In genomic region chr4:95083191-95083729, GRCm38 (mm10) we compare ENCODE assay signal across 10 mouse cellular contexts. TPM values are rescaled to one million over a fixed set of nuclear protein-coding genes. Genes with fewer than 3 reads are reported as not detected.
DNase-seq lines count a peak whose midpoint lies in the region; ATAC-seq lines count a peak whose summit lies in the region.
"Had no signal": no experiment of that assay in that cellular context is flagged by ENCODE, and none has a peak within 500 bp of the region (broad histone marks: within the 10 kb centered on the region; RNA-seq: fewer than 3 reads in every experiment).

No protein-coding gene starts in this region.

- H3K27me3 ChIP-seq in heart, embryonic 12.5 days (replicated peaks): no peaks in the 10 kb centered on the region
- no peaks in the 10 kb centered on the region for H3K27me3 ChIP-seq in limb, embryonic 12.5 days
- H3K27me3 ChIP-seq in limb, embryonic 10.5 days (ENCODE audit: low read depth, poor library complexity, severe bottlenecking): no peaks in the 10 kb centered on the region
- H3K27me3 ChIP-seq in forebrain, embryonic 13.5 days: peaks cover 4% of the 10 kb centered on the region
- H3K27me3 ChIP-seq: liver, embryonic 15.5 days had no signal

- no peaks in the 10 kb centered on the region for H3K36me3 ChIP-seq in heart, embryonic 12.5 days
- no peaks in the 10 kb centered on the region for H3K36me3 ChIP-seq in limb, embryonic 12.5 days
- H3K36me3 ChIP-seq in limb, embryonic 10.5 days: no peaks in the 10 kb centered on the region
- no peaks in the 10 kb centered on the region for H3K36me3 ChIP-seq in forebrain, embryonic 13.5 days (ENCODE audit: poor library complexity, severe bottlenecking)
- no peaks in the 10 kb centered on the region for H3K36me3 ChIP-seq in macrophage (ENCODE audit: inconsistent target)
- H3K36me3 ChIP-seq: liver, embryonic 15.5 days had no signal

- H3K4me3 ChIP-seq in heart, embryonic 12.5 days: no peak overlapping the region
- no peak overlapping the region for H3K4me3 ChIP-seq in limb, embryonic 12.5 days (replicated peaks)
- no peak overlapping the region for H3K4me3 ChIP-seq in limb, embryonic 10.5 days
- H3K4me3 ChIP-seq in forebrain, embryonic 13.5 days: no peak overlapping the region
- no peak overlapping the region for H3K4me3 ChIP-seq in macrophage (ENCODE audit: inconsistent target)
- H3K4me3 ChIP-seq: liver, embryonic 15.5 days had no signal

- no peak overlapping the region for H3K9ac ChIP-seq in heart, embryonic 12.5 days
- H3K9ac ChIP-seq in limb, embryonic 12.5 days (replicated peaks): no peak overlapping the region
- H3K9ac ChIP-seq in forebrain, embryonic 13.5 days: no peak overlapping the region
- H3K9ac ChIP-seq: liver, embryonic 15.5 days had no signal

- DNase-seq in heart, postnatal 14 days: no peak
- DNase-seq in limb, embryonic 10.5 days (ENCODE audit: low spot score): no peak
- DNase-seq in thymus, postnatal 36 days: no peak
- DNase-seq in urinary bladder, postnatal 14 days (ENCODE audit: low spot score): no peak

- no peaks in the 10 kb centered on the region for H3K9me3 ChIP-seq in heart, embryonic 12.5 days (replicated peaks)
- no peaks in the 10 kb centered on the region for H3K9me3 ChIP-seq in limb, embryonic 12.5 days
- H3K9me3 ChIP-seq in limb, embryonic 10.5 days (replicated peaks): no peaks in the 10 kb centered on the region
- no peaks in the 10 kb centered on the region for H3K9me3 ChIP-seq in forebrain, embryonic 13.5 days (replicated peaks)
- H3K9me3 ChIP-seq: liver, embryonic 15.5 days had no signal

- peak overlapping the region; percentile 48; the same call in 1 of the 2 replicates for H3K27ac ChIP-seq in heart, embryonic 12.5 days (ENCODE audit: poor library complexity, severe bottlenecking)
- peak overlapping the region; percentile 18; the same call in 1 of the 2 replicates for H3K27ac ChIP-seq in limb, embryonic 12.5 days
- no peak overlapping the region for H3K27ac ChIP-seq in limb, embryonic 10.5 days
- peak overlapping the region; percentile 41; the same call in 1 of the 2 replicates for H3K27ac ChIP-seq in forebrain, embryonic 13.5 days
- H3K27ac ChIP-seq in macrophage: peak overlapping the region; percentile 49; the same call in 1 of the 2 replicates
- H3K27ac ChIP-seq: liver, embryonic 15.5 days had no signal

- no peak overlapping the region for H3K4me2 ChIP-seq in heart, embryonic 12.5 days
- H3K4me2 ChIP-seq in limb, embryonic 12.5 days: no peak overlapping the region
- H3K4me2 ChIP-seq in forebrain, embryonic 13.5 days: no peak overlapping the region
- H3K4me2 ChIP-seq: heart, embryonic 11.5 days; liver, embryonic 15.5 days had no signal

- WGBS in heart, embryonic 12.5 days: 85% methylated on average over 5 of the region's 5 CpGs
- WGBS in limb, embryonic 12.5 days: 82% methylated on average over 5 of the region's 5 CpGs
- 89% methylated on average over 5 of the region's 5 CpGs for WGBS in limb, embryonic 10.5 days
- 33% methylated on average over 5 of the region's 5 CpGs for WGBS in forebrain, embryonic 13.5 days
- WGBS in macrophage (ENCODE audit: missing documents): 92% methylated on average over 5 of the region's 5 CpGs

- no peak for ATAC-seq in heart, embryonic 12.5 days (ENCODE audit: insufficient number of reproducible peaks, low FRiP score)
- no peak for ATAC-seq in limb, embryonic 12.5 days (ENCODE audit: insufficient number of reproducible peaks, insufficient read depth, low FRiP score, low TSS enrichment, low read depth)
- peak; percentile 62; the same call in 1 of the 2 replicates for ATAC-seq in forebrain, embryonic 13.5 days

- peaks cover 26% of the 10 kb centered on the region for H3K4me1 ChIP-seq in heart, embryonic 12.5 days (replicated peaks)
- H3K4me1 ChIP-seq in limb, embryonic 12.5 days (replicated peaks): peaks cover 21% of the 10 kb centered on the region
- peaks cover 32% of the 10 kb centered on the region for H3K4me1 ChIP-seq in limb, embryonic 10.5 days
- H3K4me1 ChIP-seq in forebrain, embryonic 13.5 days: peaks cover 27% of the 10 kb centered on the region
- H3K4me1 ChIP-seq: liver, embryonic 15.5 days had no signal

- H3K79me2 ChIP-seq in macrophage (ENCODE audit: inconsistent target): no peaks in the 10 kb centered on the region

- intact Hi-C loops in heart, postnatal 14 days (cut with DNase I): no loop called here

RNA-seq across cellular contexts. Expression of gene Jun, which starts 31.2 kb away (rescaled TPM):
- polyA plus RNA-seq in heart, embryonic 12.5 days (2016; fragmentation: Nextera tagmentation; extraction: Ambion mirVana): 95.0 and 95.1 TPM in 2 replicates
- 10 to 100 TPM; 58.3 to 72.6 TPM for total RNA-seq in heart, postnatal 14 days (2021)
- 88.7 and 98.6 TPM in 2 replicates for polyA plus RNA-seq in limb, embryonic 12.5 days (2016; fragmentation: Nextera tagmentation; extraction: Ambion mirVana)
- 24.6 and 45.4 TPM in 2 replicates for polyA plus RNA-seq in limb, embryonic 10.5 days (2016; fragmentation: Nextera tagmentation; extraction: Ambion mirVana)
- polyA plus RNA-seq in forebrain, embryonic 13.5 days (2015; fragmentation: Nextera tagmentation; extraction: Ambion mirVana): 87.2 and 97.6 TPM in 2 replicates
- total RNA-seq in macrophage (2018; cell fraction: chromatin; rRNA removed): 100 to 1,000 TPM in 10 of 26 experiments, 10 to 100 TPM in 16; 17.6 to 414 (median 78.5) TPM
- total RNA-seq in macrophage (2018; cell fraction: cytosol; rRNA removed): 100 to 1,000 TPM in 18 of 26 experiments, 10 to 100 TPM in 8; 46.1 to 671 (median 174) TPM
- total RNA-seq in macrophage (2018; cell fraction: nucleus; rRNA removed): 100 to 1,000 TPM in 24 of 26 experiments, 10 to 100 TPM in 2; 58.0 to 810 (median 256) TPM
- polyA plus RNA-seq in macrophage (2018): 85.3 to 155 TPM (median 144 TPM) in 3 replicates
